Mouse (Mus musculus): ENCODE measurements around the gene Krtap21-1. TPM values are rescaled to one million over a fixed set of nuclear protein-coding genes. Genes with fewer than 3 reads are reported as not detected.

Gene Krtap21-1
- polyA plus RNA-seq (2017; shearing (Covaris generic)), result not detected

GRCm38 (mm10) chr16:89403768-89404167 is at the start of gene Krtap21-1:
Gene Krtap21-1 (minus strand): TSS chr16:89403868.
- no peak for ATAC-seq

GRCm38 (mm10) chr16:89429586-89429985 is 25.9 kb upstream of the Krtap21-1 start:
- no peak for ATAC-seq

GRCm38 (mm10) chr16:89425310-89425709 is 21.6 kb upstream of the Krtap21-1 start:
- ATAC-seq, result no peak

GRCm38 (mm10) chr16:89420011-89420410 is 16.3 kb upstream of the Krtap21-1 start, which contains the start of gene Krtap6-2:
Gene Krtap6-2 (minus strand): TSS chr16:89420111.
- no peak for ATAC-seq

- no peak for ATAC-seq
These were observed 12.6 kb upstream of the Krtap21-1 start for GRCm38 (mm10) chr16:89416311-89416710.

GRCm38 (mm10) chr16:89410345-89411068 is 6.8 kb upstream of the Krtap21-1 start:
- ATAC-seq, result no peak

- ATAC-seq, result no peak
These were observed 30.8 kb downstream of the Krtap21-1 start for GRCm38 (mm10) chr16:89372734-89373461.

Other genes with a start within 250 kb of the Krtap21-1 start
- gene Gm9789, start 245.9 kb downstream of the Krtap21-1 start, polyA plus RNA-seq (2017; shearing (Covaris generic)), result not detected
- not detected for gene Gm7735, start 234.4 kb downstream of the Krtap21-1 start, polyA plus RNA-seq (2017; shearing (Covaris generic))
- not detected for gene 1110057P08Rik, start 229.1 kb downstream of the Krtap21-1 start, polyA plus RNA-seq (2017; shearing (Covaris generic))
- not detected for gene Krtap20-2, start 198.0 kb downstream of the Krtap21-1 start, polyA plus RNA-seq (2017; shearing (Covaris generic))
- gene Krtap6-2, start 16.2 kb upstream of the Krtap21-1 start, polyA plus RNA-seq (2017; shearing (Covaris generic)), result not detected
- gene Krtap8-1, start 84.1 kb upstream of the Krtap21-1 start, polyA plus RNA-seq (2017; shearing (Covaris generic)), result not detected
- not detected for gene Krtap7-1, start 104.5 kb upstream of the Krtap21-1 start, polyA plus RNA-seq (2017; shearing (Covaris generic))
- gene Krtap11-1, start 167.3 kb upstream of the Krtap21-1 start, polyA plus RNA-seq (2017; shearing (Covaris generic)), result not detected

Measured in activated CD4-positive, CD25-positive, alpha-beta regulatory T cell, adult 4 months (primary cell).